Mouse (Mus musculus): ENCODE results near the gene Tmem144. TPM values are rescaled to one million over a fixed set of nuclear protein-coding genes. Genes with fewer than 3 reads are reported as not detected.

The Tmem144 gene
- polyA plus RNA-seq (2015; fragmentation: Nextera tagmentation; extraction: Ambion mirVana), result 1.2 and 2.0 TPM in 2 replicates

GRCm38 (mm10) chr3:79852654-79853166, at the start of gene Tmem144:
Tmem144 (minus strand) TSS chr3:79852773.
- Histone ChIP-seq H3K36me3 (replicated peaks; ENCODE audit: insufficient read depth, low read length) (no peaks in the 10 kb centered on the region), H3K27me3 (ENCODE audit: insufficient read depth, low read length) (no peaks in the 10 kb centered on the region), H3K4me1 (ENCODE audit: insufficient read depth) (peaks cover 14% of the 10 kb centered on the region; the same call in 1 of the 2 replicates), H3K9me3 (ENCODE audit: low read length) (no peaks in the 10 kb centered on the region), H3K9ac (replicated peaks) (no peak within 1 kb of the TSS), H3K4me3 (ENCODE audit: low read depth, low read length) (no peak within 1 kb of the TSS), H3K27ac (ENCODE audit: low read depth) (no peak within 1 kb of the TSS), H3K4me2 (ENCODE audit: low read depth, low read length) (no peak within 1 kb of the TSS)
- whole genome bisulfite sequencing (ENCODE audit: insufficient replicate concordance), result 43% methylated on average over 8 of the region's 8 CpGs
- DNase-seq (no peak), ATAC-seq (peak; percentile 40; the same call in 1 of the 2 replicates)
- TF ChIP-seq EP300 (IDR thresholded peaks at IDR 0.05; ENCODE audit: low read depth) (no peak), CTCF (IDR thresholded peaks at IDR 0.05; ENCODE audit: low read depth) (no peak)

GRCm38 (mm10) chr3:79901734-79902133, 49.2 kb upstream of the Tmem144 start:
- Histone ChIP-seq H3K4me1 (ENCODE audit: insufficient read depth) (no peaks in the 10 kb centered on the region), H3K9ac (replicated peaks) (no peak overlapping the region), H3K4me2 (ENCODE audit: low read depth, low read length) (no peak overlapping the region), H3K36me3 (replicated peaks; ENCODE audit: insufficient read depth, low read length) (no peaks in the 10 kb centered on the region), H3K27me3 (ENCODE audit: insufficient read depth, low read length) (no peaks in the 10 kb centered on the region), H3K9me3 (ENCODE audit: low read length) (no peaks in the 10 kb centered on the region), H3K27ac (ENCODE audit: low read depth) (no peak overlapping the region), H3K4me3 (ENCODE audit: low read depth, low read length) (no peak overlapping the region)
- no peak for ATAC-seq
- DNase-seq, result no peak
- TF ChIP-seq EP300 (IDR thresholded peaks at IDR 0.05; ENCODE audit: low read depth) (no peak), CTCF (IDR thresholded peaks at IDR 0.05; ENCODE audit: low read depth) (no peak)
- 84% methylated on average over 4 of the region's 4 CpGs for WGBS (ENCODE audit: insufficient replicate concordance)

DNA sequence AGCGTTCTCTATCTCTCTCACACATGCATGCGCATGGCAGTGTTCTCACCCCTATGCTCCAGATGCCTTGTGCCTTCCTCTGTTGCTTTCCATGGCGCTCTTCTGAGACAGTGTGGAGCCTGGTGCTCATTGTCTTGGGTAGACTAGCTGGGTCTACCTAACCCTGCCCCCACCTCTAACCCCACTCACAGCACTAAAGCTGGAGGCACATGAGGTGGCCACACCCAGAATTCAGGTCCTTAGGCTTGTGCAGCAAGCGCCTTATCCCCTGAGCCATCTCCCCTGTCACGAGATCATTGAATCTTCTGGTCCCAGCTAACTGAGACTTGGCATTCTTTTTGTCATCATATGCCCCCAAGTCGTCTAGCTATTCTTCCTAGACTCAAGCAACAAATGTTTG, 48.7 kb upstream of the Tmem144 start:
- TF ChIP-seq EP300 (IDR thresholded peaks at IDR 0.05; ENCODE audit: low read depth) (no peak), CTCF (IDR thresholded peaks at IDR 0.05; ENCODE audit: low read depth) (no peak)
- no peaks in the 10 kb centered on the region for H3K4me1 ChIP-seq (ENCODE audit: insufficient read depth)
- no peaks in the 10 kb centered on the region for H3K27me3 ChIP-seq (ENCODE audit: insufficient read depth, low read length)
- H3K36me3 ChIP-seq (replicated peaks; ENCODE audit: insufficient read depth, low read length), result no peaks in the 10 kb centered on the region
- H3K4me3 ChIP-seq (ENCODE audit: low read depth, low read length), result no peak overlapping the region
- ATAC-seq (no peak), DNase-seq (no peak)
- H3K9ac ChIP-seq (replicated peaks), result no peak overlapping the region
- 83% methylated on average over 6 of the region's 6 CpGs for WGBS (ENCODE audit: insufficient replicate concordance)
- H3K4me2 ChIP-seq (ENCODE audit: low read depth, low read length), result no peak overlapping the region
- no peaks in the 10 kb centered on the region for H3K9me3 ChIP-seq (ENCODE audit: low read length)
- no peak overlapping the region for H3K27ac ChIP-seq (ENCODE audit: low read depth)

- no peak for ATAC-seq
- WGBS (ENCODE audit: insufficient replicate concordance), result 88% methylated on average over 2 of the region's 2 CpGs
- H3K4me2 ChIP-seq (ENCODE audit: low read depth, low read length), result no peak overlapping the region
- H3K9ac ChIP-seq (replicated peaks), result no peak overlapping the region
- no peak overlapping the region for H3K27ac ChIP-seq (ENCODE audit: low read depth)
- no peaks in the 10 kb centered on the region for H3K4me1 ChIP-seq (ENCODE audit: insufficient read depth)
- H3K36me3 ChIP-seq (replicated peaks; ENCODE audit: insufficient read depth, low read length), result no peaks in the 10 kb centered on the region
- H3K9me3 ChIP-seq (ENCODE audit: low read length), result no peaks in the 10 kb centered on the region
- TF ChIP-seq CTCF (IDR thresholded peaks at IDR 0.05; ENCODE audit: low read depth), result no peak
- no peak for TF ChIP-seq EP300 (IDR thresholded peaks at IDR 0.05; ENCODE audit: low read depth)
- no peaks in the 10 kb centered on the region for H3K27me3 ChIP-seq (ENCODE audit: insufficient read depth, low read length)
- no peak overlapping the region for H3K4me3 ChIP-seq (ENCODE audit: low read depth, low read length)
- DNase-seq, result no peak
Observed at GRCm38 (mm10) chr3:79900502-79900901, 47.9 kb upstream of the Tmem144 start.

DNA sequence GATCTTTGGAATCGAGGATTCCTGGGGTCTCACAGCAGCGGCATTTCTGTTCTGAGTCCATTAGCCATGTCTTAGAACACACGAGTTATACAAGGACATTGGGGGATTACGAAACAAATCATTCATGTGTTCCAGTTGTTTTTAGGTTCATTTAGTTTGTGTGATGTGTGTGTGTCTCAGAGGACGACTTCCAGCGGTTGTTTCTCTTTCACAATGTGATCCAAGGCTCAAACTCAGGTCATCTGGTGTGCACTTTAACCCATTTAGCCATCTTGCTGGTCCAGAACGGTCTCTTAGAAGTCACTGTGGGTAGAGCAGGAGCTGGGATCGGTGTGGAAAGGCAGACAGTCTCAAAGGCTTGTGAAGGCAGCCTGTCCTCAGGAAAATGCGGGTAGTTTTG, 47.3 kb upstream of the Tmem144 start:
- Histone ChIP-seq H3K36me3 (replicated peaks; ENCODE audit: insufficient read depth, low read length) (no peaks in the 10 kb centered on the region), H3K9ac (replicated peaks) (no peak overlapping the region), H3K4me3 (ENCODE audit: low read depth, low read length) (no peak overlapping the region), H3K27me3 (ENCODE audit: insufficient read depth, low read length) (no peaks in the 10 kb centered on the region), H3K27ac (ENCODE audit: low read depth) (no peak overlapping the region), H3K9me3 (ENCODE audit: low read length) (no peaks in the 10 kb centered on the region), H3K4me2 (ENCODE audit: low read depth, low read length) (no peak overlapping the region), H3K4me1 (ENCODE audit: insufficient read depth) (no peaks in the 10 kb centered on the region)
- DNase-seq, result no peak
- WGBS (ENCODE audit: insufficient replicate concordance), result 71% methylated on average over 9 of the region's 9 CpGs
- no peak for ATAC-seq
- TF ChIP-seq EP300 (IDR thresholded peaks at IDR 0.05; ENCODE audit: low read depth) (no peak), CTCF (IDR thresholded peaks at IDR 0.05; ENCODE audit: low read depth) (no peak)

GRCm38 (mm10) chr3:79898514-79898913, 45.9 kb upstream of the Tmem144 start:
- Histone ChIP-seq H3K9ac (replicated peaks) (no peak overlapping the region), H3K9me3 (ENCODE audit: low read length) (no peaks in the 10 kb centered on the region), H3K4me2 (ENCODE audit: low read depth, low read length) (no peak overlapping the region), H3K36me3 (replicated peaks; ENCODE audit: insufficient read depth, low read length) (no peaks in the 10 kb centered on the region), H3K4me3 (ENCODE audit: low read depth, low read length) (no peak overlapping the region), H3K27ac (ENCODE audit: low read depth) (no peak overlapping the region), H3K4me1 (ENCODE audit: insufficient read depth) (no peaks in the 10 kb centered on the region), H3K27me3 (ENCODE audit: insufficient read depth, low read length) (no peaks in the 10 kb centered on the region)
- ATAC-seq, result no peak
- DNase-seq, result no peak
- TF ChIP-seq EP300 (IDR thresholded peaks at IDR 0.05; ENCODE audit: low read depth), result no peak
- TF ChIP-seq CTCF (IDR thresholded peaks at IDR 0.05; ENCODE audit: low read depth), result no peak

Data from liver, postnatal 0 days (tissue).